Mouse (Mus musculus): ENCODE results near the gene Klhl25.

GRCm38 (mm10) chr7:75845936-75846335 lies 2.2 kb upstream of the Klhl25 start:
- no peak for TF ChIP-seq EP300 (IDR thresholded peaks at IDR 0.05; ENCODE audit: low read depth)
- TF ChIP-seq CTCF (IDR thresholded peaks at IDR 0.05; ENCODE audit: low read depth), result no peak
